Mouse (Mus musculus) sigmoid colon, adult 10 weeks (tissue): ENCODE results near the gene Plek. TPM values are rescaled to one million over a fixed set of nuclear protein-coding genes. Genes with fewer than 3 reads are reported as not detected.

ENCODE experiments used
- polyA plus RNA-seq: library from polyadenylated mRNA; stranded (reverse); fragments of 350-450 nt; fragmentation: Illumina TruSeq; extraction: RNeasy Lipid Tissue Mini Kit (QIAGEN cat#74804); gene quantifications from one replicate; pipeline ENCODE4 v1.2.3, GENCODE M21; 2014; ENCODE audit warnings: low read depth, low replicate concordance

The Plek gene
- polyA plus RNA-seq, result 36.1 TPM

GRCm38 (mm10) chr11:17051545-17052475 lies at the start of gene Plek, which contains the start of gene Cnrip1:
TSS of gene Plek (minus strand) at chr11:17052381.
TSS of gene Cnrip1 (plus strand) at chr11:17051586.

GRCm38 (mm10) chr11:16950976-16951760 lies 101.0 kb downstream of the Plek start, which contains the start of gene Fbxo48:
TSS of gene Fbxo48 (plus strand) at chr11:16951375.

Other genes with a start within 250 kb of the Plek start
- gene Fbxo48, start 101.0 kb downstream of the Plek start, polyA plus RNA-seq, result 6.8 TPM
- gene Cnrip1, start 795 bp downstream of the Plek start, polyA plus RNA-seq, result 8.3 TPM
- gene Ppp3r1, start 106.9 kb upstream of the Plek start, polyA plus RNA-seq, result 313 TPM
- 16.9 TPM for gene Wdr92, start 129.7 kb upstream of the Plek start, polyA plus RNA-seq
- gene Pno1, start 159.2 kb upstream of the Plek start, polyA plus RNA-seq, result 62.0 TPM
- gene C1d, start 205.2 kb upstream of the Plek start, polyA plus RNA-seq, result 136 TPM